Mouse (Mus musculus) thymus, adult 2 months (tissue): ENCODE measurements around the gene Zfp366.

Source experiments
- CTCF ChIP-seq: fragments of 200-500 bp; IDR thresholded peaks from 2 replicates; pipeline ENCODE4 v1.5.1; 2012; ENCODE audit warnings: mild to moderate bottlenecking, control low read depth, low read length, moderate library complexity, borderline replicate concordance; ENCODE audit not compliant: control insufficient read depth, poor library complexity, insufficient read depth; ENCODE audit errors: extremely low read depth
- POLR2A ChIP-seq: fragments of 200-500 bp; IDR thresholded peaks from 2 replicates; pipeline ENCODE4 v1.6.1; 2012; ENCODE audit warnings: mild to moderate bottlenecking, low read length, control low read depth, moderate library complexity; ENCODE audit not compliant: control insufficient read depth, poor library complexity, insufficient read depth; ENCODE audit errors: extremely low read depth

- TF ChIP-seq CTCF (no peak), POLR2A (no peak)
Measured at GRCm38 (mm10) chr13:99278511-99278910, 93.9 kb downstream of the Zfp366 start.
